Mouse (Mus musculus) cerebellum, adult 2 months (tissue): ENCODE data around the gene Tmem120b.

Experiments used
- CTCF ChIP-seq: fragments of 200-500 bp; IDR thresholded peaks from 2 replicates; pipeline ENCODE4 v1.5.1; 2011; ENCODE audit warnings: low read depth, mild to moderate bottlenecking, control low read depth, low read length, moderate library complexity, borderline replicate concordance; ENCODE audit not compliant: insufficient read depth
- POLR2A ChIP-seq: fragments of 200-500 bp; IDR thresholded peaks from 2 replicates; pipeline ENCODE4 v1.6.1; 2011; ENCODE audit warnings: low read length, control low read depth, borderline replicate concordance; ENCODE audit not compliant: insufficient read depth

DNA sequence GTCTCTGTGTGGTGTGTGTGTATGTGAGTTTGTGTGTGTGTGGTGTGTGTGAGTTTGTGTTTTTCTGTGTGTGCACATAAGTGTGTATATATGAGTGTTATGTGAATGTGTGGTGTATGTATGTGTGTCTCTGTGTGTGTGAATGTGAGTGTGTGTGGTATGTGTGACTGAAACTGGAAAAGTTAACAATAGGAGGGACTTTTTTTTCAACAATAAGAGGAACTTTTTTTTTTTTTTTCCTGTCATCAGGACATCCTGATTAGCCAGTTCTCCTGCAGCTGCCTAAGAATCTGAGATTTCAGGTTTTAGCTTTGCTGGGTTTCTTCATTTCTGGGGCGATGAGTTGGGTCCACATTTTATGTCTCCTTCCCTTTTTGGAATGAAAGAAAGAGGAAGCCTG, 11.4 kb downstream of the Tmem120b start:
- TF ChIP-seq CTCF (no peak), POLR2A (no peak)
